Mouse (Mus musculus) ES-E14 (cell line): ENCODE measurements at regions not wholly inside any gene's neighbourhood (a gene's known extent, or its start where the extent isn't known, plus 50 kb on each side); places are given as distances from the start of the nearest gene placed in this dataset.

Experiments used
- CHD2 ChIP-seq: IDR thresholded peaks from 2 replicates; pipeline ENCODE4 v1.6.1; 2014; ENCODE audit warnings: mild to moderate bottlenecking, low read depth, low read length, inconsistent platforms
- HCFC1 ChIP-seq: IDR thresholded peaks from 2 replicates; pipeline ENCODE4 v1.6.1; 2012; ENCODE audit warnings: low read length, inconsistent platforms, borderline replicate concordance; ENCODE audit not compliant: insufficient read depth
- MAFK ChIP-seq: IDR thresholded peaks from 2 replicates; pipeline ENCODE4 v1.6.1; 2014; ENCODE audit warnings: mild to moderate bottlenecking, low read depth, low read length, inconsistent platforms; ENCODE audit not compliant: insufficient read depth
- ZC3H11A ChIP-seq: IDR thresholded peaks from 2 replicates; pipeline ENCODE4 v1.6.1; 2012; ENCODE audit warnings: low read depth, mild to moderate bottlenecking, inconsistent platforms, low read length, borderline replicate concordance

- TF ChIP-seq CHD2: no peak
- no peak for TF ChIP-seq ZC3H11A
- TF ChIP-seq HCFC1: no peak
- no peak for TF ChIP-seq MAFK
Observed at GRCm38 (mm10) chr4:105422466-105422865, 265.3 kb downstream of the Plpp3 start.
